Mouse (Mus musculus) macrophage (primary cell): ENCODE data around the gene Dgat2. TPM values are rescaled to one million over a fixed set of nuclear protein-coding genes. Genes with fewer than 3 reads are reported as not detected.

Source experiments
- H3K27ac ChIP-seq: fragments of 350-480 bp; formaldehyde crosslinking; 2 replicates; pipeline ENCODE4 v1.9.0; 2021
- H3K36me3 ChIP-seq: fragments of 350-480 bp; formaldehyde crosslinking; 2 replicates; pipeline ENCODE4 v1.9.0; 2021; ENCODE audit errors: inconsistent target
- H3K4me3 ChIP-seq: fragments of 350-480 bp; formaldehyde crosslinking; 2 replicates; pipeline ENCODE4 v1.9.0; 2021; ENCODE audit errors: inconsistent target
- H3K79me2 ChIP-seq: fragments of 350-480 bp; formaldehyde crosslinking; 2 replicates; pipeline ENCODE4 v1.9.0; 2021; ENCODE audit errors: inconsistent target
- WGBS: methylation state at CpG from one replicate; pipeline ENCODE4 v1.1.7; 2026; ENCODE audit warnings: inconsistent platforms; ENCODE audit not compliant: missing documents; 5-methylcytosine and 5-hydroxymethylcytosine counted together
- polyA plus RNA-seq: library from polyadenylated mRNA; stranded (reverse); fragments of 250-400 nt; gene quantifications from 3 replicates; pipeline ENCODE4 v1.2.4, GENCODE M21; 2018; ENCODE audit warnings: inconsistent platforms

The Dgat2 gene
- polyA plus RNA-seq, 1 experiment from 2014 or later, result 0.22 TPM

- 63% methylated on average over 1 of the region's 1 CpGs for WGBS
- Histone ChIP-seq H3K36me3 (no peaks in the 10 kb centered on the region), H3K27ac (no peak overlapping the region), H3K79me2 (no peaks in the 10 kb centered on the region), H3K4me3 (no peak overlapping the region)
Observed at GRCm38 (mm10) chr7:99180162-99180561, 2.4 kb downstream of the Dgat2 start.

GRCm38 (mm10) chr7:99179271-99179670 is 3.2 kb downstream of the Dgat2 start:
- H3K79me2 ChIP-seq, result no peaks in the 10 kb centered on the region
- H3K27ac ChIP-seq, result no peak overlapping the region
- no peak overlapping the region for H3K4me3 ChIP-seq
- H3K36me3 ChIP-seq, result no peaks in the 10 kb centered on the region
- 92% methylated on average over 9 of the region's 9 CpGs for WGBS

- 93% methylated on average over 5 of the region's 5 CpGs for WGBS
Observed at GRCm38 (mm10) chr7:99177386-99177785, 5.1 kb downstream of the Dgat2 start.

GRCm38 (mm10) chr7:99175666-99176065 is 6.9 kb downstream of the Dgat2 start:
- 93% methylated on average over 9 of the region's 9 CpGs for WGBS

More at GRCm38 (mm10) chr7:99177386-99177785, 5.1 kb downstream of the Dgat2 start:
- no peaks in the 10 kb centered on the region for H3K36me3 ChIP-seq
- H3K27ac ChIP-seq, result no peak overlapping the region
- no peak overlapping the region for H3K4me3 ChIP-seq
- no peaks in the 10 kb centered on the region for H3K79me2 ChIP-seq

GRCm38 (mm10) chr7:99175118-99175517 is 7.4 kb downstream of the Dgat2 start:
- Histone ChIP-seq H3K27ac (no peak overlapping the region), H3K79me2 (no peaks in the 10 kb centered on the region)
- WGBS, result 76% methylated on average over 11 of the region's 11 CpGs

More at GRCm38 (mm10) chr7:99175666-99176065, 6.9 kb downstream of the Dgat2 start:
- Histone ChIP-seq H3K79me2 (no peaks in the 10 kb centered on the region), H3K27ac (no peak overlapping the region), H3K36me3 (no peaks in the 10 kb centered on the region), H3K4me3 (no peak overlapping the region)

GRCm38 (mm10) chr7:99174006-99174405 is 8.5 kb downstream of the Dgat2 start:
- Histone ChIP-seq H3K27ac (no peak overlapping the region), H3K4me3 (no peak overlapping the region), H3K79me2 (no peaks in the 10 kb centered on the region), H3K36me3 (no peaks in the 10 kb centered on the region)
- 96% methylated on average over 4 of the region's 4 CpGs for WGBS

More at GRCm38 (mm10) chr7:99175118-99175517, 7.4 kb downstream of the Dgat2 start:
- H3K36me3 ChIP-seq, result no peaks in the 10 kb centered on the region
- H3K4me3 ChIP-seq, result no peak overlapping the region

- 40% methylated on average over 6 of the region's 6 CpGs for WGBS
- H3K27ac ChIP-seq, result no peak overlapping the region
- no peaks in the 10 kb centered on the region for H3K36me3 ChIP-seq
Observed at GRCm38 (mm10) chr7:99172898-99173297, 9.6 kb downstream of the Dgat2 start.

GRCm38 (mm10) chr7:99171730-99172463 is 10.6 kb downstream of the Dgat2 start:
- WGBS, result 94% methylated on average over 10 of the region's 10 CpGs
- Histone ChIP-seq H3K36me3 (no peaks in the 10 kb centered on the region), H3K27ac (no peak overlapping the region), H3K79me2 (no peaks in the 10 kb centered on the region), H3K4me3 (no peak overlapping the region)

More at GRCm38 (mm10) chr7:99172898-99173297, 9.6 kb downstream of the Dgat2 start:
- Histone ChIP-seq H3K4me3 (no peak overlapping the region), H3K79me2 (no peaks in the 10 kb centered on the region)

GRCm38 (mm10) chr7:99170519-99170918 is 12.0 kb downstream of the Dgat2 start:
- no peaks in the 10 kb centered on the region for H3K36me3 ChIP-seq
- H3K27ac ChIP-seq, result no peak overlapping the region
- WGBS, result 93% methylated on average over 5 of the region's 6 CpGs
- H3K79me2 ChIP-seq, result no peaks in the 10 kb centered on the region
- no peak overlapping the region for H3K4me3 ChIP-seq

- H3K36me3 ChIP-seq, result no peaks in the 10 kb centered on the region
- H3K4me3 ChIP-seq, result no peak overlapping the region
- no peak overlapping the region for H3K27ac ChIP-seq
- no peaks in the 10 kb centered on the region for H3K79me2 ChIP-seq
- 95% methylated on average over 9 of the region's 9 CpGs for WGBS
Observed at GRCm38 (mm10) chr7:99169717-99170403, 12.7 kb downstream of the Dgat2 start.

GRCm38 (mm10) chr7:99168756-99169155 is 13.8 kb downstream of the Dgat2 start:
- no peaks in the 10 kb centered on the region for H3K79me2 ChIP-seq
- 86% methylated on average over 6 of the region's 6 CpGs for WGBS
- H3K4me3 ChIP-seq, result no peak overlapping the region
- no peak overlapping the region for H3K27ac ChIP-seq
- H3K36me3 ChIP-seq, result no peaks in the 10 kb centered on the region

- Histone ChIP-seq H3K27ac (no peak overlapping the region), H3K36me3 (no peaks in the 10 kb centered on the region), H3K4me3 (no peak overlapping the region), H3K79me2 (no peaks in the 10 kb centered on the region)
- 65% methylated on average over 5 of the region's 5 CpGs for WGBS
Observed at GRCm38 (mm10) chr7:99167939-99168338, 14.6 kb downstream of the Dgat2 start.

GRCm38 (mm10) chr7:99166159-99166558 is 16.4 kb downstream of the Dgat2 start:
- 81% methylated on average over 8 of the region's 8 CpGs for WGBS
- Histone ChIP-seq H3K4me3 (no peak overlapping the region), H3K79me2 (no peaks in the 10 kb centered on the region), H3K27ac (no peak overlapping the region), H3K36me3 (no peaks in the 10 kb centered on the region)

GRCm38 (mm10) chr7:99164873-99165410 is 17.6 kb downstream of the Dgat2 start:
- no peak overlapping the region for H3K27ac ChIP-seq

GRCm38 (mm10) chr7:99162462-99162861 is 20.1 kb downstream of the Dgat2 start:
- WGBS, result 98% methylated on average over 7 of the region's 7 CpGs
- Histone ChIP-seq H3K27ac (no peak overlapping the region), H3K4me3 (no peak overlapping the region), H3K79me2 (no peaks in the 10 kb centered on the region), H3K36me3 (no peaks in the 10 kb centered on the region)

More at GRCm38 (mm10) chr7:99164873-99165410, 17.6 kb downstream of the Dgat2 start:
- 90% methylated on average over 7 of the region's 7 CpGs for WGBS
- Histone ChIP-seq H3K4me3 (no peak overlapping the region), H3K36me3 (no peaks in the 10 kb centered on the region), H3K79me2 (no peaks in the 10 kb centered on the region)
